Comparison of ENCODE assay signal across 8 mouse cellular contexts in genomic region chr8:128024774-128025222, GRCm38 (mm10).
DNase-seq lines count a peak whose midpoint lies in the region; ATAC-seq lines count a peak whose summit lies in the region.

No protein-coding gene starts in this region.

- H3K4me2 ChIP-seq in hindbrain, embryonic 13.5 days = no peak overlapping the region
- H3K4me2 ChIP-seq in liver, embryonic 15.5 days = no peak overlapping the region
- no peak overlapping the region for H3K4me2 ChIP-seq in stomach, embryonic 15.5 days

- peak; percentile 29 to 71 for DNase-seq in adrenal gland, adult (ENCODE audit: inconsistent age in 2 of 2, low spot score in 1 of 2)
- DNase-seq in adrenal gland, postnatal 25 days = no peak
- peak; percentile 19 for DNase-seq in embryo, embryonic 9.5 days (ENCODE audit: extremely low spot score)
- DNase-seq in natural killer cell, adult 2 months (ENCODE audit: low spot score in 2 of 2) = no peak
- no peak for DNase-seq in right cerebral cortex, postnatal 10 days (ENCODE audit: low spot score in 2 of 2)

- H3K27ac ChIP-seq in hindbrain, embryonic 13.5 days = peak overlapping the region; percentile 72; the same call in 1 of the 2 replicates
- no peak overlapping the region for H3K27ac ChIP-seq in liver, embryonic 15.5 days (replicated peaks)
- peak overlapping the region; percentile 88 for H3K27ac ChIP-seq in stomach, embryonic 15.5 days

- H3K36me3 ChIP-seq in hindbrain, embryonic 13.5 days = no peaks in the 10 kb centered on the region
- no peaks in the 10 kb centered on the region for H3K36me3 ChIP-seq in liver, embryonic 15.5 days (replicated peaks)
- H3K36me3 ChIP-seq in stomach, embryonic 15.5 days = no peaks in the 10 kb centered on the region

- H3K9ac ChIP-seq in hindbrain, embryonic 13.5 days = no peak overlapping the region
- no peak overlapping the region for H3K9ac ChIP-seq in liver, embryonic 15.5 days
- no peak overlapping the region for H3K9ac ChIP-seq in stomach, embryonic 15.5 days

- H3K9me3 ChIP-seq in hindbrain, embryonic 13.5 days = no peaks in the 10 kb centered on the region
- H3K9me3 ChIP-seq in liver, embryonic 15.5 days (replicated peaks) = no peaks in the 10 kb centered on the region
- H3K9me3 ChIP-seq in stomach, embryonic 15.5 days = no peaks in the 10 kb centered on the region

- peaks cover 11% of the 10 kb centered on the region for H3K4me1 ChIP-seq in hindbrain, embryonic 13.5 days (replicated peaks)
- H3K4me1 ChIP-seq in liver, embryonic 15.5 days (replicated peaks) = 0 out of 2 replicates have a peak, but pooled peaks cover 9% of the 10 kb centered on the region
- peaks cover 17% of the 10 kb centered on the region for H3K4me1 ChIP-seq in stomach, embryonic 15.5 days

- no CpG with 5 or more reads among the region's 2 CpGs for WGBS in hindbrain, embryonic 13.5 days
- WGBS in liver, embryonic 15.5 days (ENCODE audit: insufficient replicate concordance) = 85% methylated on average over 2 of the region's 2 CpGs
- no CpG with 5 or more reads among the region's 2 CpGs for WGBS in stomach, embryonic 15.5 days

- no peaks in the 10 kb centered on the region for H3K27me3 ChIP-seq in hindbrain, embryonic 13.5 days
- no peaks in the 10 kb centered on the region for H3K27me3 ChIP-seq in liver, embryonic 15.5 days
- no peaks in the 10 kb centered on the region for H3K27me3 ChIP-seq in stomach, embryonic 15.5 days (replicated peaks)

- ATAC-seq in hindbrain, embryonic 13.5 days (ENCODE audit: low FRiP score) = peak; percentile 65
- 0 out of 2 replicates have a peak, but pooled peaks have one; percentile 15 for ATAC-seq in liver, embryonic 15.5 days (ENCODE audit: insufficient read depth)
- ATAC-seq in stomach, embryonic 15.5 days (ENCODE audit: insufficient read depth, low FRiP score, low read depth) = peak; percentile 54; the same call in 1 of the 2 replicates

- H3K4me3 ChIP-seq in hindbrain, embryonic 13.5 days = no peak overlapping the region
- H3K4me3 ChIP-seq in liver, embryonic 15.5 days (replicated peaks) = no peak overlapping the region
- no peak overlapping the region for H3K4me3 ChIP-seq in stomach, embryonic 15.5 days (replicated peaks)

Comparison
In these comparisons a context has a peak if more than half of its experiments do, and no peak if none do; other contexts are left out.
1. DNase-seq: peak in adrenal gland, adult (2 of 2) and embryo, embryonic 9.5 days (single experiment); none in adrenal gland, postnatal 25 days (single experiment), natural killer cell, adult 2 months (0 of 2) and right cerebral cortex, postnatal 10 days (0 of 2).
2. ATAC-seq: peak in every context shown above with its lines; median percentile 65 in hindbrain, embryonic 13.5 days; 54 in stomach, embryonic 15.5 days; 15 in liver, embryonic 15.5 days.